Mouse (Mus musculus) heart, embryonic 14.5 days (tissue): ENCODE measurements around the gene Eri2. TPM values are rescaled to one million over a fixed set of nuclear protein-coding genes. Genes with fewer than 3 reads are reported as not detected.

ENCODE experiments used
- ATAC-seq: fragments of 200-750 bp; cut with Nextera tagmentation; 2 replicates; pipeline ENCODE4 v1.8.0; 2017; ENCODE audit warnings: low read depth, moderate TSS enrichment; ENCODE audit not compliant: insufficient number of reproducible peaks, insufficient read depth, low FRiP score
- H3K27ac ChIP-seq, 2 experiments: fragments of 200-500 bp in 1 of 2; fragments of 300-500 bp in 1 of 2; sonication (generic) in 1 of 2; replicated peaks in 1 of 2; 2 replicates each; pipeline ENCODE4 v1.5.1; 2012 to 2014; ENCODE audit warnings: low read depth in 2 of 2, low read length in 2 of 2, control low read depth in 1 of 2, mild to moderate bottlenecking in 1 of 2, mixed read lengths in 1 of 2; ENCODE audit not compliant: control insufficient read depth in 1 of 2, insufficient read depth in 1 of 2
- H3K27me3 ChIP-seq: fragments of 300-500 bp; sonication (generic); 2 replicates; pipeline ENCODE4 v1.6.1; 2014; ENCODE audit warnings: mild to moderate bottlenecking, low read length, control low read depth; ENCODE audit not compliant: control insufficient read depth, insufficient read depth
- H3K36me3 ChIP-seq: fragments of 300-500 bp; sonication (generic); 2 replicates; pipeline ENCODE4 v1.6.1; 2014; ENCODE audit warnings: mild to moderate bottlenecking, control low read depth, low read length, mixed read lengths; ENCODE audit not compliant: control insufficient read depth, insufficient read depth
- H3K4me1 ChIP-seq, 2 experiments: fragments of 200-500 bp in 1 of 2; fragments of 300-500 bp in 1 of 2; sonication (generic) in 1 of 2; 2 replicates each; pipeline ENCODE4 v1.6.1; 2012 to 2014; ENCODE audit warnings: low read length in 2 of 2, control low read depth in 1 of 2, mixed read lengths in 1 of 2; ENCODE audit not compliant: control insufficient read depth in 2 of 2, insufficient read depth in 2 of 2
- H3K4me2 ChIP-seq: fragments of 300-500 bp; sonication (generic); 2 replicates; pipeline ENCODE4 v1.6.1; 2014; ENCODE audit warnings: mild to moderate bottlenecking, low read length
- H3K4me3 ChIP-seq, 2 experiments: fragments of 200-500 bp in 1 of 2; fragments of 300-500 bp in 1 of 2; sonication (generic) in 1 of 2; 2 replicates each; pipeline ENCODE4 v1.5.1; 2012 to 2014; ENCODE audit warnings: low read length in 2 of 2, mild to moderate bottlenecking in 2 of 2, control low read depth in 1 of 2, low read depth in 1 of 2, moderate library complexity in 1 of 2; ENCODE audit not compliant: control insufficient read depth in 1 of 2, insufficient read depth in 1 of 2
- H3K9ac ChIP-seq: fragments of 300-500 bp; sonication (generic); 2 replicates; pipeline ENCODE4 v1.6.1; 2014; ENCODE audit warnings: mild to moderate bottlenecking, low read length
- H3K9me3 ChIP-seq: fragments of 300-500 bp; sonication (generic); 2 replicates; pipeline ENCODE4 v1.6.1; 2016; ENCODE audit warnings: low read length, control low read depth; ENCODE audit not compliant: control insufficient read depth
- WGBS: fragments of 180-500 bp; shearing (Covaris S2); extraction: QIAGEN DNeasy Blood & Tissue Kit; methylation state at CpG from one replicate; pipeline ENCODE4 v1.1.7; 2014; 5-methylcytosine and 5-hydroxymethylcytosine counted together
- polyA plus RNA-seq: library from polyadenylated mRNA; unstranded; fragments of >200 nt; fragmentation: Nextera tagmentation; extraction: Ambion mirVana; gene quantifications from 2 replicates; pipeline ENCODE4 v1.2.1, GENCODE M21; 2014

Eri2 gene
- 14.4 and 15.0 TPM in 2 replicates for polyA plus RNA-seq

DNA sequence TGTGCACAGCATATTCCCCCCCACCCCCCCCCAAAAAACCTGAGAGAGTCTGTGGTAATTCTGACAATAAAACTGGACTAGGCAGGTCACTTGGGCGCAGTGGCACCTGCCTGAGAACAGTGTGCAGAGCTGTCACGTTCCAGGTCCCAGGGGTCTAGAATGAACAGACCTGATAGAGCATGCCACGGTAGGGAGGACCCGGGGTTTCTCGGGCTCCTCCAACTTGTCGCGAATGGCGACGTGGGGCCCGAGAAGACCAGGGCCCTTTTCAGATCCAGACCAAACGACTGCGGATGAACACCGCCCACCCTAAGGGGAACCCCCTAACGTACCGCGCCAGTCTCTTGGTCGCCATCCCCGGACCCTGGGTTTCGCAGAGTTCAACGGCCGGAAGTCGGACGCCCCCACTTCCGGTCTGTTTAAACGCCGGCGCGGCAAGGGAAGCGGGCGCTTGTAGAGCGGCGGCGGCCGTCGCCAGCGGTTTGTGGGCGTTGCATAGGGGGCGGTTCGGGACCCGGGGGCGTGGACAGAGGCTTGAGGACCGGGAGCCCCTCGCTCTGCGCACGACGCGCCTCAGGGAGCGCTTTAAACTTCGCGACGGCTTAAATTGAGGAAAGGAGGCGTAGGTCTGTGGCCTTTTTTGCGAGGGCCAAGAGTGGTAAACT is at the start of gene Eri2, which contains the start of gene Rexo5:
Gene Eri2, minus strand, starts transcription at position 473 of the 665 bp plus-strand sequence.
Gene Rexo5, plus strand, starts transcription at position 421 of the 665 bp plus-strand sequence.
- no peaks in the 10 kb centered on the region for H3K9me3 ChIP-seq
- peaks cover 0 to 11% of the 10 kb centered on the region in 2 experiments; a peak in 1 of 4 replicates for H3K4me1 ChIP-seq
- no peaks in the 10 kb centered on the region for H3K27me3 ChIP-seq
- ATAC-seq: peak; percentile 98
- peak within 1 kb of the TSS; percentile 86 for H3K9ac ChIP-seq
- H3K27ac ChIP-seq: peak within 1 kb of the TSS; percentile 69 to 82
- H3K4me3 ChIP-seq: peak within 1 kb of the TSS; percentile 61 to 81
- WGBS: under 1% methylated on average over 53 of the region's 53 CpGs
- H3K36me3 ChIP-seq: peaks cover 28% of the 10 kb centered on the region
- H3K4me2 ChIP-seq: peak within 1 kb of the TSS; percentile 82

DNA sequence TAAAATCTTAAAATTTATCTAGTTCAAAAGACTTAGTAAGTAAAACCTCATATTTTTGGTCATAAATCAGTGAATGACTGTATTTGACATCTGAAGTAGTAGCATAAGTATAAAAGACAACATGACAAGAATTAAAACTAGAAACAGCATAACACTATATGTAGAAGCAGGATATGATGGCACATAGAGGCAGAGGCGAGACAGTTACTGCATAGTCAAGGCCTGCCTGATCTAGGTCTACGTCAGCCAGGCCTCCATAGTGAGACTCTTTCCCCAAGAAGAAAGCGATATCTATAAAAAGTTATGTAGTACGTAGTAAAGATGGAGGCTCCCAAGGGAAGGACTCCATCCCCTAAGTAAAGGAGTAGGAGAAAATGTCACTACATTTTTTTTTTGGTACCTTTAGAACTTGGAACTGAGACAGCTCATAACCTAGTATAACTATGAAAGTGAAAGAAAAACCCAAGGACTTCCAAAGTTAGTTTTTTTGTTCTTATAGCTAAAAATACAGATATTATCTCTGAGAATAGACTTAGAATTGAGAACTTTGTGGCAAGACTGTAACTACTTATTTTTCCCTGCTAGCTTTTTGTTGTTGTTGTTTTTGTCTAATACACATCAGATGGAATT is 48.1 kb upstream of the Eri2 start:
- 92% methylated on average over 4 of the region's 4 CpGs for WGBS
- H3K4me1 ChIP-seq: no peaks in the 10 kb centered on the region
- no peak overlapping the region for H3K27ac ChIP-seq
- H3K9ac ChIP-seq: no peak overlapping the region
- H3K9me3 ChIP-seq: no peaks in the 10 kb centered on the region
- H3K4me3 ChIP-seq: no peak overlapping the region
- H3K27me3 ChIP-seq: no peaks in the 10 kb centered on the region
- peaks cover 25% of the 10 kb centered on the region for H3K36me3 ChIP-seq
- no peak for ATAC-seq
- no peak overlapping the region for H3K4me2 ChIP-seq

DNA sequence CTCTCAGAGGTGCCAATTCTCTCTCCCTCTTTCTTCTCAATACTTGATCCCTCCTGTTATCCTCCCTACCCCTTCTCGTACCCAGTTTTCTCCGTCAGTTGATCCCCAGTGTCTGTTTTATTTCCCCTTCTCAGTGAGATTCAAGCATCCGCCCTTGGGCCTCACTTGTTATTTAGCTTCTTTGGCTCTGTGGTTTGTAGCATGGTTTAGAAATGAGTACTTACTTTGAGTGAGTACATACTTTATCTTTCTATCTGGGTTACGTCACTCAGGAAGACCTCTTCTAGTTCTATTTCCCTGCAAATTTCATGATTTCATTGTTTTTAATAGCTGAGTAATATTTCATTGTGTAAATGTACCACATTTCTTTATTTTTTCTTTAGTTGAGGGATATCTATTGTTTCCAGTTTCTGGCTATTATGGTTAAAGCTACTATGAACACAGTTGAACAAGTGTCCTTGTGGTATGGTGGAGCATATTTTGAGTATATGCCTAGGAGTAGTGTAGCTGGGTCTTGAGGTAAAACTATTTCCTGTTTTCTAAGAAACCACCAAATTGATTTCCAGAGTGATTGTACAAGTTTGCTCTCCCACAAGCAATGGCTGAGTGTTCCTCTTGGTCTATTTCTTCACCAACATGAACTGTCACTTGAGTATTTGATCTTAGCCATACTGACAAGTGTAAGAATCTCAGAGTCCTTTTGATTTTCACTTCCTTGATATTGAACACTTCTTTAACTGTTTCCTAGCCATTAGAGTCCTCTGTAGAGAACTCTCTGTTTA is 42.3 kb upstream of the Eri2 start:
- Histone ChIP-seq H3K27me3 (no peaks in the 10 kb centered on the region), H3K4me3 (no peak overlapping the region), H3K4me2 (no peak overlapping the region), H3K27ac (no peak overlapping the region), H3K9me3 (no peaks in the 10 kb centered on the region), H3K36me3 (peaks cover 25% of the 10 kb centered on the region; the same call in 1 of the 2 replicates), H3K9ac (no peak overlapping the region), H3K4me1 (no peaks in the 10 kb centered on the region)
- no peak for ATAC-seq
- 89% methylated on average over 4 of the region's 4 CpGs for WGBS

DNA sequence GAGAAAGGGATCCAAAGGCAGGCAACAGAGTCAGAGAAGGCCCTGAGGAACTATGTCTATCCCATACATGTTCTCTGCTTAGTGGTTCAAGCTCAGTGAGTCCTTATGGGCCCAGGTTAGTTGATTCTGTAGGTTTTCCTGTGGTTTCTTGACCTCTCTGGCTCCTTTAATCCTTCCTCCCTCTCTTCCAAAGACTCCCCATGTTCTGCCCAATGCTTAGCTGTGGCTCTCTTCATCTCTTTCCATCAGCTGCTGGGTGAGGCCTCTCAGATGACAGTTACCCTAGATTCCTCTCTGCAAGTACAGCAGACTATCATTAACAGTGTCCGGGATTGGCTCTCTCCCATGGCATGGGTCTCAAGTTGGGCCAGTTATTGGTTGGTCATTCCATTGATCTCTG is 41.5 kb upstream of the Eri2 start:
- Histone ChIP-seq H3K27me3 (no peaks in the 10 kb centered on the region), H3K27ac (no peak overlapping the region), H3K36me3 (peaks cover 25% of the 10 kb centered on the region; the same call in 1 of the 2 replicates), H3K4me3 (no peak overlapping the region), H3K4me1 (no peaks in the 10 kb centered on the region), H3K9ac (no peak overlapping the region), H3K4me2 (no peak overlapping the region), H3K9me3 (no peaks in the 10 kb centered on the region)
- WGBS: 96% methylated on average over 1 of the region's 1 CpGs
- ATAC-seq: no peak

DNA sequence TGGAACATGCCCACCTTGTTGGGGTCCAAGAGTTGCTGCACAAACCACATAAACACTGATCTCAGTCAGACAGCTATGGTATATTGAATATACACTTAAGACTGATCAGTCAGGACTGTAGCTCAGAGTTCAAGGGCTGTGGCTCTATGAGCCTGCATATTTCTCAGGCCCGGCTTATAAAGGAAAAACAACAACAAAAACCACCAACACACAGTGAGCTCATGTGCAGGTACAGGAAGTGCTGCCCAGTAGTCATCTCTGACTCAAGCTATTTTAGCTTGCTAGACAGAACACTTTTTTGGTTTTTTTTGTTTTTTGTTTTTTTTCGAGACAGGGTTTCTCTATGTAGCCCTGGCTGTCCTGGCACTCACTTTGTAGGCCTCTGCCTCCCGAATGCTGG is 14.9 kb upstream of the Eri2 start:
- WGBS: 93% methylated on average over 3 of the region's 3 CpGs
- no peak overlapping the region for H3K4me3 ChIP-seq
- H3K27me3 ChIP-seq: no peaks in the 10 kb centered on the region
- no peaks in the 10 kb centered on the region for H3K9me3 ChIP-seq
- no peak overlapping the region for H3K4me2 ChIP-seq
- no peak for ATAC-seq
- no peaks in the 10 kb centered on the region for H3K4me1 ChIP-seq
- no peak overlapping the region for H3K9ac ChIP-seq
- H3K27ac ChIP-seq: no peak overlapping the region
- H3K36me3 ChIP-seq: peaks cover 69% of the 10 kb centered on the region

DNA sequence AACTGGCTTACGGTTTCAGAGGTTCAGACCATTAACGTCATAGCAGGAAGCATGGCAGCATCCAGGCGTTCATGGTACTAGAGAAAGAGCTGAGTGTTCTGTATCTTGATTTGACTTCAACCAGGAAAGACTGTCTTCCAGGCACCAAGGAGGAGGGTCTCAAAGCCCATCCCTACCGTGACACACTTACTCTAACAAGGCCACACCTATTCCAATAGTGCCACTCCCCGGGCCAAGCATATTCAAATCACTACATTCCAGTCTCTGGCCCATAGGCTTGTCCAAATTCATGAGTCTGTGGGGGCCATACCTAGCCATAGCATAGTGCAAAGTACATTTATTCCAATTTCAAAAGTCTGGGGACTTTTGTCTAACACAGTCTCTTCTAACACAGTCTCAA is 13.5 kb upstream of the Eri2 start:
- no peaks in the 10 kb centered on the region for H3K27me3 ChIP-seq
- H3K27ac ChIP-seq: no peak overlapping the region
- no peak overlapping the region for H3K4me3 ChIP-seq
- H3K9ac ChIP-seq: no peak overlapping the region
- 88% methylated on average over 5 of the region's 5 CpGs for WGBS
- no peaks in the 10 kb centered on the region for H3K9me3 ChIP-seq
- H3K36me3 ChIP-seq: peaks cover 58% of the 10 kb centered on the region
- H3K4me2 ChIP-seq: no peak overlapping the region
- no peak for ATAC-seq
- no peaks in the 10 kb centered on the region for H3K4me1 ChIP-seq

DNA sequence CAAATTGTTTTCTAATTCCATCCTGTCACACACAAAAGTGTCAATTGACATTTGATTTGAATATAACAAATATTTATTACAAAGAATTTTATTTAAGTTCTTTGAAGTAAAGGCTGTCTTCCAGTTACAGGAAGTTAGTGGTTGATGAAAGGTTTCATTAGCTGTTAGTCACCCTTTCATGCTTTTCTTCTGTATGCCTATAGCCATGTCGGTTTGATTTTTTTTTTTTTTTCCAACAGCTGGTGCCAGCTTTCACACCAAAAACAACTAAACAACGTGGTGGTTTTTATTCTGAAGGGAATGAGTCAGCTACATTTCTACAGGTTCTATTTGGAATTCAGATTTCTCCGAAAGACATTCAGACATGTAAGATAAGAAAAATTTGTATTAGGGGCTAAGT is 7.1 kb upstream of the Eri2 start:
- H3K27me3 ChIP-seq: no peaks in the 10 kb centered on the region
- WGBS: 82% methylated on average over 3 of the region's 3 CpGs

More for the DNA sequence above, 7.1 kb upstream of the Eri2 start:
- no peak overlapping the region for H3K4me3 ChIP-seq
- H3K4me1 ChIP-seq: no peaks in the 10 kb centered on the region
- no peak overlapping the region for H3K27ac ChIP-seq
- peaks cover 19% of the 10 kb centered on the region for H3K36me3 ChIP-seq
- H3K4me2 ChIP-seq: no peak overlapping the region
- no peak overlapping the region for H3K9ac ChIP-seq
- no peak for ATAC-seq
- H3K9me3 ChIP-seq: no peaks in the 10 kb centered on the region
